Mouse (Mus musculus): ENCODE measurements at regions not wholly inside any gene's neighbourhood (a gene's known extent, or its start where the extent isn't known, plus 50 kb on each side); places are given as distances from the start of the nearest gene placed in this dataset. TPM values are rescaled to one million over a fixed set of nuclear protein-coding genes. Genes with fewer than 3 reads are reported as not detected.
A peak's percentile ranks its signal among the peaks of the same experiment; 100 is the strongest.

DNA sequence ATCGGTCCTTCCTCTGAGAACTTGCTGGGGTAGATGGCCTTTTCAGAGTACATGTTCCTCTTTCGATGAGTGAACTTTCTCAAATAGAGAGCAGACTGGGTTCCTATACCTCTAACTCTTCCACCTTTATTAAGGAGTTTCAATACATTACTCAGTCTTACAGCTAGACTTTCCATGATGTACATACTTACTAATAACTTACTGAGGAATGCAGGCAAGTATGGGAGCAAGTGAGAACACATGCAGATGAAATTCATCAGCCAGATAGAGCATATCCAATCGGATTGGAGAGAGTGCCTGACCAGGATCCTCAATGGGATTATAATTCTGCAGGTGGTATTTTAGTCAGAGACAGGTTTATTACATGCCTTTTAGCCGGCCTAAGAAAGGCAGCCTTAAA, 292.2 kb upstream of the Large1 start:
- DNase-seq (ENCODE audit: low spot score in 2 of 2) = no peak

DNA sequence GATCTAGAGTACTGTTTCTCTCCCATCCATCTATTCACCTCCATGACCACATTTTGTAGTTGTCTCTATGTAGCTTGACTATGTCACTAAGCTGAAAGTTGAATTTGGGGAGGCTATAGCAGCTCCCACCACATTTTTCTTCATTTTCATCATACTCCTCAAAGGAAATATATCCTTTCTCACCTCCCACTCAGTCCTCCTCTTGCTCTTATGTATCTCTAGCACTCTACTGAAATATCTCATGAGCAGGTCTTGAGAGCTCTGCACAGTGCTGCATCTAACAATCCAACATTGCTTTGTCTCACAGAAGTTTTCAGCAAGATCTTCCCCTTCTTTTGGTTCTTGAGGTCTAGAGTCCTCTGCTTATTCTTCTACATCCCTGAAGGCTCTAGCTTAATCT, 273.5 kb upstream of the Large1 start:
- no peak for DNase-seq (ENCODE audit: low spot score in 2 of 2)

DNA sequence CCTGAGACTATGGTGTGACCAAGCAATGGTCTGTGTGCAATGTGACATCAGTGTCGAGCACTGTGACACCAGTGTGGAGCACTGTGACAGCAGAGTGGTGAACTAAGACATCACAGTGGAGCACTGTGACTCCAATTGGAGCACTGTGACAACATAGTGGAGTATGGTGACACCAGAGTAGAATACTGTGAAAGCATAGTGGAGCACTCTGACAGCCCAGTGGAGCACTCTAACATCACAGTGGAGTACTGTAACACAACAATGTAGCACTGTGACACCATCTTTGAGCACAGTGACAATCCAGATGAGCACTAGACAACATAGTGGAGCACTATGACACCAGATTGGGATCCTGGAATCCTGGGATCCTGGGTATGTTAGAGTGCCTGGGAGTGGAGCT, 265.6 kb upstream of the Large1 start:
- DNase-seq (ENCODE audit: low spot score in 2 of 2) = peak in 1 of 2 experiments; percentile 2

DNA sequence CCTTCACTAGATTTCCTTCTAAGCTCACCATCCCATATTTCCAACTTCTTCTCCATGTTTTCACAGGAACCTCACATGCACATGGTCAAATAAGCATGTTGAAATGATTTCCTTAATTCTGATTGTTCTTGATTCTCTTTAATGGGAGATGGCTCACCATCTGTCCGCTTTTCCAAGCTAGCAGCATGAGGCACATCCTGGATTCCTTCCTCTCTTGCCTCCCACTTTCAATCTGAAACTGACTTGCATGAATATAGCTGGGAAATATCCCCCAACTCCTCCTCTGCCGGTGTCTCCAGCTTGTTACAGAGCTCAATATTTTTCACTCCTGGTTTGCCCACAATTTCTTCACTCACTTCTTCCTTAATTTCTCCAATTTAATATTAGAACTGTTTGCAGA, 261.3 kb upstream of the Large1 start:
- no peak for DNase-seq (ENCODE audit: low spot score in 2 of 2)

DNA sequence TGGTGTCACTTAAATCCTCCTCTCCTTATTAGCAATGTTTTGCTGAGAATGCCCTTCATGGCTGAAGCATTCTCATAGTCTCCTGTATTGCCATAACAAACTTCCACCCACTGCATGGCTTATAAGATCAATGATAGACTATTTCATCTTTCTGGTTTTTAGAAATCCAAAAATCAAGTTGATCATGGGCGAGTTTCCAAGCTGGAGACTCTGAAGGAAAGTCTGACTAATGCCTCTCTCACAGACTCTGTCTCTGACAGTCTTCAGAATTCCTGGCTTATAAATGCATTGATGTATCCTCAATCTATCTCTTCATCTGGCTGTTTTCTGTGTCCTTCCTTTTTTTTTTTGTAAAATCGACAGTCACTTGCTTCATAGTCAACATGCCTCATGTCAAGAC, 260.8 kb upstream of the Large1 start:
- no peak for DNase-seq (ENCODE audit: low spot score in 2 of 2)

DNA sequence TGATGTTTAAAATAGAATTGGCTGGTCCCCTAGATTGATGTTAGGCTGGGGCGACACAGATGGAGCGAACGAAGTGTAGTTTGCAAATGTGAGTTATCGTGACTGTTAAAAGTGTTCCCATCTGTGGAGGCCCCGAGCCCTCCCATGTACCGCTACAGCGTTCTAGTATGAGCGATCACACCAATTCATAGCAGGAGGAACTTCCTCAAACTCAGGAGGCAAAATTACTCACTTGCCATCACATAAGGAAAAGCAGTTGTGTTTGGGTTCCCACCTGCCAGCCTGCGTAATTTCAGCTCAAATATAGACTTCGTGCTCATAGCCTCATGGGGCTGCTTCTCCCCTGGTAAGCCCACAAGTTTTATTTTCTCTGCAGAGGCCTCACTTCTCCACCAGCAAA, 258.2 kb upstream of the Large1 start:
- DNase-seq (ENCODE audit: low spot score in 2 of 2) = no peak

DNA sequence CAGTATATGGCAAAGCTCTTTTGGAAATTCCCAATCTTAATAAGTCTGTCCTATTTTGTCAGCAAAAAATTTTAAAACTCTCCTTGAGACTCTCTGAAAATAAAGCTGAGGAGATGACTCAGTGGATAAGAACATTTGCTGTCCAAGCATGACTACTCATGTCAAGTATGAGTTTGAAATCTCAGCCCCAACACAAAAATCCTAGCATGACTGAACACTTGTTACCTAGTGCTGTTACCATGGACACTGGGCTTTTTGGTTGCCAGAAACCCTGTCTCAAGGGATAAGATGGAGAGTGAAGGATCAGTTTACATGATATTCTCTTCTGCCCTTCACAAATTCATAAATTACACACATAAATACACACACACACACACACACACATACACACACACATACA, 217.3 kb upstream of the Large1 start:
- no peak for DNase-seq (ENCODE audit: low spot score in 2 of 2)

DNA sequence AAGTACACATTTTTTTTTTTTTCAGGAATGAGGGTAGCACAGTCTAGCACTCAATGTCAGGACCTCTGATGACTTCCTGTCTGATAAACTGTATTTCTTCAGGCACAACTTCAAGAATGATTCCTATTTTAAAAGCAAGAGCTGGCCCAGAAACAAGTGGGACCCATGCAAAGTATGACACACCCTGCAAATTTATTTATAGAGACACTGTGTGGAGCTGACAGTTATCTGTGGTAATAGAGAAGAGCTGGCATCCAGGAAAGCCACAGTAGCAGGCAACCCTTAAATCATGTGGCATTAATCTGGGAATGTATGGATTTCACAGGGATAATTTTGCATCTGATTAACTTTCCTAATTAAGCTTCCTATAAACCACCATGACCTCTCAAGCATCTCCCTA, 216.6 kb upstream of the Large1 start:
- DNase-seq (ENCODE audit: low spot score in 2 of 2) = no peak

Small RNA genes lying in the stretch of these regions (microRNA-seq; reads per million reads assigned to microRNA genes)
- not detected for gene Gm23255

Measured in adrenal gland, postnatal 4 days (tissue).